25 mouse cellular contexts compared by ENCODE assay signal in the genomic region with DNA sequence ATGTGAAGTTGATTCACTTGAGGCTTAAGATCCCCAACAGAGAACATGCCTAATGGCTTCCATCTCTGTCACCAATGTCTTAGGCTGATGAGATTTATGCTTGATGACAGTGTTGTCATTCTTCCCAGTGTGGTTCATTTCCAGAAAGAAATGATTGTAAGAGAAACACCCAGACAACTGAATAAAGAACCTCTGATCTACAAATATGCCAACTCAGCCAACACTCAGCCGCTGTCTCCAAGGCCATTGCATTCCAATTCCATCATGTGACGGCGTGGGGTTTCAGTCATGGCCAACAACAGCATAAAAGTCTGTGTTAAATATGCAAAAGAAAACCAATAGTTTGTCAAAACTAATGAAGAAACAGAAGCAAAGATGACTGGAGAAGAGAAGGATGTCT.
DNase-seq lines count a peak whose midpoint lies in the region; ATAC-seq lines count a peak whose summit lies in the region.
"Had no signal": no experiment of that assay in that cellular context is flagged by ENCODE, and none has a peak within 500 bp of the region (broad histone marks: within the 10 kb centered on the region; RNA-seq: fewer than 3 reads in every experiment).

No protein-coding gene starts in this region.

- no peak overlapping the region for H3K9ac ChIP-seq in neural tube, embryonic 15.5 days (replicated peaks)

- no peaks in the 10 kb centered on the region for H3K27me3 ChIP-seq in neural tube, embryonic 15.5 days (replicated peaks)
- H3K27me3 ChIP-seq: CH12.LX, Patski had no signal

- 94% methylated on average over 3 of the region's 3 CpGs for WGBS in neural tube, embryonic 15.5 days

- H3K4me2 ChIP-seq in neural tube, embryonic 15.5 days: no peak overlapping the region

- no peaks in the 10 kb centered on the region for H3K9me3 ChIP-seq in neural tube, embryonic 15.5 days (replicated peaks)
- H3K9me3 ChIP-seq: G1E had no signal

- H3K36me3 ChIP-seq in neural tube, embryonic 15.5 days: no peaks in the 10 kb centered on the region
- H3K36me3 ChIP-seq: G1E had no signal

- no peaks in the 10 kb centered on the region for H3K4me1 ChIP-seq in neural tube, embryonic 15.5 days

- H3K4me3 ChIP-seq in neural tube, embryonic 15.5 days (replicated peaks): no peak overlapping the region

- intact Hi-C loops in left cerebral cortex, postnatal 14 days (cut with DNase I): no loop called here

- peak; percentile 2 for DNase-seq in neural tube, embryonic 10.5 days (ENCODE audit: extremely low spot score, low spot score)
- DNase-seq in Muller cell, postnatal 12 days (ENCODE audit: inconsistent ontology term): peak; percentile 54
- DNase-seq in adipocyte (ENCODE audit: low spot score): peak; percentile 17
- peak; percentile 59 for DNase-seq in fibroblast of lung, adult 2 months (ENCODE audit: low read depth)
- DNase-seq in left cerebral cortex, postnatal 14 days (ENCODE audit: low spot score in 2 of 2): no peak
- no peak for DNase-seq in adrenal gland, adult 18-20 months (ENCODE audit: low spot score in 2 of 2)
- no peak for DNase-seq in kidney, adult 9 months
- DNase-seq: adrenal gland, adult 2 months; adrenal gland, adult 8-10 months; adrenal gland, postnatal 10 days; adrenal gland, postnatal 14 days; adrenal gland, postnatal 25 days; adrenal gland, postnatal 36 days; B cell, adult 2 months; cerebellum, adult 11 months; cerebellum, adult 11-12 months; cerebellum, adult 18-20 months; cerebellum, adult 2 months; cerebellum, adult 8-10 months had no signal

- H3K27ac ChIP-seq in neural tube, embryonic 15.5 days (replicated peaks): no peak overlapping the region

- no peak for ATAC-seq in neural tube, embryonic 15.5 days (ENCODE audit: low FRiP score)
- ATAC-seq: activated CD4-positive, CD25-positive, alpha-beta regulatory T cell, adult 4 months; CD4-positive, CD25-positive, alpha-beta regulatory T cell, adult 4 months; Patski had no signal

Comparison
In these comparisons a context has a peak if more than half of its experiments do, and no peak if none do; other contexts are left out.
1. DNase-seq: peak in neural tube, embryonic 10.5 days (single experiment), Muller cell, postnatal 12 days (single experiment), adipocyte (single experiment) and fibroblast of lung, adult 2 months (single experiment); none in left cerebral cortex, postnatal 14 days (0 of 2), adrenal gland, adult 18-20 months (0 of 2) and kidney, adult 9 months (single experiment).